Mouse (Mus musculus): ENCODE measurements around the gene Mnat1.
A peak's percentile ranks its signal among the peaks of the same experiment; 100 is the strongest.

Gene Mnat1

DNA sequence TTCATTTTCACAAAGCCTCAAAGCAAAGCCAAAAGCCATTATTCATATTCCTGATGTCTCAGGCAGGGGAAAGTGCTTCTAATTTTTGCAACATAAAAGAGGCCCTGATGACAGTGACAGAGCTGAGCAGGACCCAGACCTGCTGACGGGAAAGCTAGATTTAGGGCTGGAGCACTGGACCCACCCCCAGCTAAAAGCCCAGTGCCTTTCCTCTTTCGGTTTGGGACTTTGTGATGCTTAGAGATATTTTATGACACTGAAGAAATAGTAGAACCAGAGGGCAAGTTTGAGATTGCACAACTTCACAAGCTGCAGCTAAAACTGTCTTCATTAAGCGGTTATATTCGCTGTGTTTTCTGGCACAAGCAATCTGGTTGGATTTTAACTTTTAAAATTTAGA, 181.1 kb downstream of the Mnat1 start:
- peak; percentile 34 to 75 for DNase-seq (ENCODE audit: inconsistent age in 2 of 2, low spot score in 1 of 2)

DNA sequence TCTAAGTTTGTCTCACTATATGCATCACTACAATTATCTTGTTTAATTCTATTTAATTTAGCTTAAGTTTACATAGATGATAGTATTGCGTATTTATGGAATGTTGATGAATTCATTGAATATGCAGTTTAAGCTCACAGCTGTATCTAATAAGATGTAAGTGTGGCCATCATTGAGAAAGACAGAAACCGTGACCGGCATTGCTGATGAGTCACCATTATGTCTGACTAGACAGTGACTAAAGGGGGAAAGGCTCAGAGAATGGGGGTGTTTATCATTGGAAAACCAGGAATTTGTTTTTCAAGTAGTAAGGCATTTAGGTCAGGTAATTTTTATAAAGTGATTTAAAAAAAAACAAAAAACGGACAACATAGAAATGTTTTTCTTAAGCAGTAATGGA, 184.2 kb downstream of the Mnat1 start:
- no peak for DNase-seq (ENCODE audit: inconsistent age in 2 of 2, low spot score in 1 of 2)

DNA sequence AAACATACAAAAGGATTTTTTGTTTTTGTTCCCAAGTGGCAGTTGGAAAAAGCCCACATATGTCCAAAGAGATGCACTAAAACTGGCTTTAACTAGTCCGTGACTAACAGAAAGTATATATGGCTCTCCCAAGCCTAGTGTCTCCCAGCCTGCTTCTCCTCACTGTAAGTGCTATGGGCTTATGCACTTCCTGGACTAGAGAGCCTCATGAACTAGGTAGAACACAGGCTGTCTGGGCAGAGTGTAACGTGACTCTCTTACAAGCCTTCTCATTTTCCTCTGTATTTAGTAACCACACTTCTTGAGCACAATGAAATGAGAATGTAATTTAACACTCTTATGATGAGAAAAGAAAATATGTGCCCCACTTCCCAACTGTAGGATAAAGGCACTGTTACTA, 185.2 kb downstream of the Mnat1 start:
- no peak for DNase-seq (ENCODE audit: inconsistent age in 2 of 2, low spot score in 1 of 2)

DNA sequence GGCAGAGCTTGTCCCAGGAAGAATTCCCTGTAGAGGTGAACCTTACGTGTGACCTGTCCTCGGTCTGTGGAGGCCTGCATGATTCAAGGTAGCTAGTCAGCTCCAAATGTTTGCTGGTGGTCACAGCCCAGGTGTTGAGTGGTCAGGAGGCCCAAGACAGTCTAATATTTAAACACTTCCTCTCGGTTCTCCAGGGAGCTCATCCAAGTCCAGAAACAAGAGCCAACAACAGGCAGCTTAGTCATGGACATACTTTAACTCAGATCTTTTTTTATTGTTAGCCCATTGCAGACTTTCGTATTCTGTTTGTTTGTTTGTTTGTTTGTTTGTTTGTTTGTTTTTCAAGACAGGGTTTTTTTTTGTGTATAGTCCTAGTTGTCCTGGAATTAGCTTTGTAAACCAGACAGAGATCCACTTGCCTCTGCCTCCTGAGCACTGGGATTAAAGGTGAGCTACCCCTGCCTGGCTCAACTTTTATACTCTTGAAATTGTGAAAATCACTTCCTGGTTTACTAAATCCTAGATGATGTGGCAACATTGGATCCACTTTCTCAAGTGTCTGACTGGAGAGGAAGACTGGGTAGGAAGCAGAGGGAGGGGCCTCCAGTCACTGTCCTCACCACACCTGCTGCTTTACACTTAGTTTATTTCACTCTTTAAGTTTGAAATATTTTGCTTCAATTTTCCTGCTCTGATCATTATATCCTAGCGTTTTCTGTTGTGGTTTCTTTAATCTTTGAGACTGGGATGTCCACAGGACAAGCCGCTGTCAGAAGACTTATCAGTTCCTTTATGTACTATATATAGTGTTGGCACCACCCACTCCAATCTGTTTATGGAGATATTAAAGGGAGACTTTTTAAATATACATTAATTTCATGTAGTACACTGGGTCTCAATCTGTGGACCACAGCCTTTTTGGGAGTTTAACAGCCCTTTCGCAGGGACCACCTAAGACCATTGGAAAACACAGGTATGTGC, 194.5 kb downstream of the Mnat1 start:
- no peak for DNase-seq (ENCODE audit: inconsistent age in 2 of 2, low spot score in 1 of 2)
